Comparison of ENCODE assay signal across 24 mouse cellular contexts in genomic region chr15:11190447-11190846, GRCm38 (mm10).
DNase-seq lines count a peak whose midpoint lies in the region; ATAC-seq and TF ChIP-seq lines count a peak whose summit lies in the region.
"Had no signal": no experiment of that assay in that cellular context is flagged by ENCODE, and none has a peak within 500 bp of the region (broad histone marks: within the 10 kb centered on the region; RNA-seq: fewer than 3 reads in every experiment).

No protein-coding gene starts in this region.

- no peak overlapping the region for H3K27ac ChIP-seq in liver, postnatal 0 days (ENCODE audit: low read depth)
- no peak overlapping the region for H3K27ac ChIP-seq in liver, embryonic 11.5 days (ENCODE audit: low read depth, low read length)
- H3K27ac ChIP-seq in lung, postnatal 0 days (ENCODE audit: low read length), result no peak overlapping the region
- H3K27ac ChIP-seq: forebrain, embryonic 10.5 days; forebrain, embryonic 13.5 days; heart, adult 2 months; heart, embryonic 10.5 days; heart, embryonic 13.5 days; hindbrain, embryonic 14.5 days had no signal

- H3K4me3 ChIP-seq in liver, postnatal 0 days (ENCODE audit: low read depth, low read length), result no peak overlapping the region
- H3K4me3 ChIP-seq in liver, embryonic 11.5 days (ENCODE audit: low read depth, low read length), result no peak overlapping the region
- H3K4me3 ChIP-seq in lung, postnatal 0 days (ENCODE audit: low read depth, low read length), result no peak overlapping the region
- H3K4me3 ChIP-seq: forebrain, embryonic 10.5 days; forebrain, embryonic 13.5 days; heart, adult 2 months; heart, embryonic 10.5 days; heart, embryonic 13.5 days had no signal

- no peak for TF ChIP-seq CTCF in liver, postnatal 0 days (IDR thresholded peaks at IDR 0.05; ENCODE audit: low read depth)
- TF ChIP-seq CTCF in lung, postnatal 0 days (IDR thresholded peaks at IDR 0.05), result no peak

- peak; percentile 94 for ATAC-seq in liver, postnatal 0 days
- no peak for ATAC-seq in liver, embryonic 11.5 days (replicated peaks; ENCODE audit: low FRiP score)
- no peak for ATAC-seq in lung, postnatal 0 days
- ATAC-seq: CD4-positive, CD25-positive, alpha-beta regulatory T cell, adult 4 months; forebrain, embryonic 13.5 days; forebrain, embryonic 16.5 days had no signal

- peak; percentile 25 for DNase-seq in kidney, postnatal 14 days
- no peak for DNase-seq in kidney, postnatal 10 days
- DNase-seq in liver, postnatal 0 days, result no peak
- no peak for DNase-seq in liver, embryonic 11.5 days (ENCODE audit: low spot score)
- peak; percentile 67 for DNase-seq in lung, postnatal 0 days (ENCODE audit: low spot score)
- no peak for DNase-seq in lung, postnatal 4 days
- DNase-seq: adrenal gland, adult 8-10 months; adrenal gland, postnatal 25 days; cerebellum, adult 11-12 months; cerebellum, adult 8-10 months; cerebellum, postnatal 10 days; cerebellum, postnatal 36 days; gastrocnemius, postnatal 10 days; gastrocnemius, postnatal 36 days; heart, adult 2 months; heart, postnatal 14 days; heart, postnatal 4 days had no signal

- H3K9me3 ChIP-seq in liver, postnatal 0 days (ENCODE audit: low read length), result no peaks in the 10 kb centered on the region
- H3K9me3 ChIP-seq in liver, embryonic 11.5 days (ENCODE audit: control insufficient read depth, low read length), result no peaks in the 10 kb centered on the region
- H3K9me3 ChIP-seq in lung, postnatal 0 days (ENCODE audit: low read length), result no peaks in the 10 kb centered on the region
- H3K9me3 ChIP-seq: forebrain, embryonic 10.5 days; forebrain, embryonic 13.5 days; heart, embryonic 10.5 days; heart, embryonic 13.5 days had no signal

- no peak overlapping the region for H3K4me2 ChIP-seq in liver, postnatal 0 days (ENCODE audit: low read depth, low read length)
- no peak overlapping the region for H3K4me2 ChIP-seq in liver, embryonic 11.5 days
- no peak overlapping the region for H3K4me2 ChIP-seq in lung, postnatal 0 days (replicated peaks; ENCODE audit: low read depth, low read length)
- H3K4me2 ChIP-seq: forebrain, embryonic 13.5 days; heart, embryonic 13.5 days; hindbrain, embryonic 14.5 days had no signal

- no peaks in the 10 kb centered on the region for H3K36me3 ChIP-seq in liver, postnatal 0 days (replicated peaks; ENCODE audit: insufficient read depth, low read length)
- H3K36me3 ChIP-seq in liver, embryonic 11.5 days (ENCODE audit: control insufficient read depth, insufficient read depth, low read length), result no peaks in the 10 kb centered on the region
- no peaks in the 10 kb centered on the region for H3K36me3 ChIP-seq in lung, postnatal 0 days (ENCODE audit: insufficient read depth, low read length)
- H3K36me3 ChIP-seq: forebrain, embryonic 10.5 days; heart, embryonic 10.5 days; heart, embryonic 13.5 days had no signal

- no peak for TF ChIP-seq EP300 in liver, postnatal 0 days (IDR thresholded peaks at IDR 0.05; ENCODE audit: low read depth)
- no peak for TF ChIP-seq EP300 in lung, postnatal 0 days (IDR thresholded peaks at IDR 0.05)

- H3K9ac ChIP-seq in liver, postnatal 0 days (replicated peaks), result no peak overlapping the region
- no peak overlapping the region for H3K9ac ChIP-seq in liver, embryonic 11.5 days (ENCODE audit: low read depth, low read length)
- no peak overlapping the region for H3K9ac ChIP-seq in lung, postnatal 0 days (replicated peaks; ENCODE audit: low read depth)
- H3K9ac ChIP-seq: forebrain, embryonic 13.5 days; heart, embryonic 13.5 days; hindbrain, embryonic 14.5 days had no signal

- H3K4me1 ChIP-seq in liver, postnatal 0 days (ENCODE audit: insufficient read depth), result no peaks in the 10 kb centered on the region
- H3K4me1 ChIP-seq in liver, embryonic 11.5 days (replicated peaks; ENCODE audit: control insufficient read depth, insufficient read depth, low read length), result no peaks in the 10 kb centered on the region
- H3K4me1 ChIP-seq in lung, postnatal 0 days (ENCODE audit: insufficient read depth, low read depth, low read length), result no peaks in the 10 kb centered on the region
- H3K4me1 ChIP-seq: forebrain, embryonic 10.5 days; forebrain, embryonic 13.5 days; heart, embryonic 10.5 days; heart, embryonic 13.5 days had no signal

- H3K27me3 ChIP-seq in liver, postnatal 0 days (ENCODE audit: insufficient read depth, low read length), result peaks cover 10% of the 10 kb centered on the region; the same call in 1 of the 2 replicates
- no peaks in the 10 kb centered on the region for H3K27me3 ChIP-seq in liver, embryonic 11.5 days (replicated peaks; ENCODE audit: control insufficient read depth, insufficient read depth, low read length)
- H3K27me3 ChIP-seq in lung, postnatal 0 days (replicated peaks; ENCODE audit: insufficient read depth, low read length), result no peaks in the 10 kb centered on the region
- H3K27me3 ChIP-seq: forebrain, embryonic 13.5 days; heart, embryonic 13.5 days had no signal

- WGBS in liver, postnatal 0 days (ENCODE audit: insufficient replicate concordance), result 69% methylated on average over 4 of the region's 4 CpGs
- 80% methylated on average over 4 of the region's 4 CpGs for whole genome bisulfite sequencing in liver, embryonic 11.5 days
- 71% methylated on average over 4 of the region's 4 CpGs for WGBS in lung, postnatal 0 days

Comparison
In these comparisons a context has a peak if more than half of its experiments do, and no peak if none do; other contexts are left out.
1. DNase-seq: peak in kidney, postnatal 14 days (single experiment) and lung, postnatal 0 days (single experiment); none in kidney, postnatal 10 days (single experiment), liver, postnatal 0 days (single experiment), liver, embryonic 11.5 days (single experiment) and lung, postnatal 4 days (0 of 2).